Mouse (Mus musculus) testis, adult 2 months (tissue): ENCODE data around the gene Gm15319.
"Not testable (repeated sequence)": the region's sequence is repeated elsewhere in the genome, so short reads cannot be mapped to it uniquely, and the experiment has no call there.

Source experiments
- CTCF ChIP-seq: fragments of 200-500 bp; IDR thresholded peaks from 2 replicates; pipeline ENCODE4 v1.5.1; 2012; ENCODE audit warnings: low read depth, mild to moderate bottlenecking, inconsistent platforms, low read length, moderate library complexity; ENCODE audit not compliant: control insufficient read depth, insufficient read depth, insufficient replicate concordance
- POLR2A ChIP-seq: fragments of 200-500 bp; IDR thresholded peaks from 2 replicates; pipeline ENCODE4 v1.6.1; 2012; ENCODE audit warnings: low read depth, mild to moderate bottlenecking, inconsistent platforms, low read length, moderate library complexity; ENCODE audit not compliant: control insufficient read depth

GRCm38 (mm10) chr8:20290015-20290414 is 73.0 kb downstream of the Gm15319 start:
- TF ChIP-seq CTCF, POLR2A: not testable (repeated sequence)
